Mouse (Mus musculus): ENCODE results near the gene Ltk. TPM values are rescaled to one million over a fixed set of nuclear protein-coding genes. Genes with fewer than 3 reads are reported as not detected.

Gene Ltk
- total RNA-seq, 1 experiment from 2014 or later: not detected

GRCm38 (mm10) chr2:119767246-119767645, 7.0 kb upstream of the Ltk start:
- no peak for ATAC-seq (replicated peaks in 1 of 2; ENCODE audit: insufficient read depth in 1 of 2, low FRiP score in 2 of 2, low TSS enrichment in 1 of 2, low read depth in 1 of 2, poor library complexity in 2 of 2, severe bottlenecking in 2 of 2)

- ATAC-seq (replicated peaks in 1 of 2; ENCODE audit: insufficient read depth in 1 of 2, low FRiP score in 2 of 2, low TSS enrichment in 1 of 2, low read depth in 1 of 2, poor library complexity in 2 of 2, severe bottlenecking in 2 of 2): no peak
These were observed 3.7 kb upstream of the Ltk start for GRCm38 (mm10) chr2:119763924-119764323.

- ATAC-seq (replicated peaks in 1 of 2; ENCODE audit: insufficient read depth in 1 of 2, low FRiP score in 2 of 2, low TSS enrichment in 1 of 2, low read depth in 1 of 2, poor library complexity in 2 of 2, severe bottlenecking in 2 of 2): no peak
These were observed 2.0 kb upstream of the Ltk start for GRCm38 (mm10) chr2:119762276-119762675.

- ATAC-seq (replicated peaks in 1 of 2; ENCODE audit: insufficient read depth in 1 of 2, low FRiP score in 2 of 2, low TSS enrichment in 1 of 2, low read depth in 1 of 2, poor library complexity in 2 of 2, severe bottlenecking in 2 of 2): peak; percentile 18 to 46; a peak in 2 of 4 replicates
These were observed 1.1 kb downstream of the Ltk start for GRCm38 (mm10) chr2:119758844-119759835.

GRCm38 (mm10) chr2:119758101-119758843, 2.0 kb downstream of the Ltk start:
- ATAC-seq (replicated peaks in 1 of 2; ENCODE audit: insufficient read depth in 1 of 2, low FRiP score in 2 of 2, low TSS enrichment in 1 of 2, low read depth in 1 of 2, poor library complexity in 2 of 2, severe bottlenecking in 2 of 2): peak in 1 of 2 experiments; percentile 11; a peak in 1 of 4 replicates

GRCm38 (mm10) chr2:119757601-119758100, 2.6 kb downstream of the Ltk start:
- ATAC-seq (replicated peaks in 1 of 2; ENCODE audit: insufficient read depth in 1 of 2, low FRiP score in 2 of 2, low TSS enrichment in 1 of 2, low read depth in 1 of 2, poor library complexity in 2 of 2, severe bottlenecking in 2 of 2): no peak

- ATAC-seq (replicated peaks in 1 of 2; ENCODE audit: insufficient read depth in 1 of 2, low FRiP score in 2 of 2, low TSS enrichment in 1 of 2, low read depth in 1 of 2, poor library complexity in 2 of 2, severe bottlenecking in 2 of 2): no peak
These were observed 11.0 kb downstream of the Ltk start for GRCm38 (mm10) chr2:119749260-119749659.

- ATAC-seq (replicated peaks in 1 of 2; ENCODE audit: insufficient read depth in 1 of 2, low FRiP score in 2 of 2, low TSS enrichment in 1 of 2, low read depth in 1 of 2, poor library complexity in 2 of 2, severe bottlenecking in 2 of 2): no peak
These were observed 12.7 kb downstream of the Ltk start for GRCm38 (mm10) chr2:119747554-119747953.

GRCm38 (mm10) chr2:119745281-119745680, 14.9 kb downstream of the Ltk start:
- peak in 1 of 2 experiments; percentile 43; a peak in 1 of 4 replicates for ATAC-seq (replicated peaks in 1 of 2; ENCODE audit: insufficient read depth in 1 of 2, low FRiP score in 2 of 2, low TSS enrichment in 1 of 2, low read depth in 1 of 2, poor library complexity in 2 of 2, severe bottlenecking in 2 of 2)

- ATAC-seq (replicated peaks in 1 of 2; ENCODE audit: insufficient read depth in 1 of 2, low FRiP score in 2 of 2, low TSS enrichment in 1 of 2, low read depth in 1 of 2, poor library complexity in 2 of 2, severe bottlenecking in 2 of 2): no peak
These were observed 15.8 kb downstream of the Ltk start for GRCm38 (mm10) chr2:119744163-119745111.

- no peak for ATAC-seq (replicated peaks in 1 of 2; ENCODE audit: insufficient read depth in 1 of 2, low FRiP score in 2 of 2, low TSS enrichment in 1 of 2, low read depth in 1 of 2, poor library complexity in 2 of 2, severe bottlenecking in 2 of 2)
These were observed 16.4 kb downstream of the Ltk start for GRCm38 (mm10) chr2:119743808-119744162.

GRCm38 (mm10) chr2:119743176-119743807, 16.9 kb downstream of the Ltk start:
- ATAC-seq (replicated peaks in 1 of 2; ENCODE audit: insufficient read depth in 1 of 2, low FRiP score in 2 of 2, low TSS enrichment in 1 of 2, low read depth in 1 of 2, poor library complexity in 2 of 2, severe bottlenecking in 2 of 2): no peak

GRCm38 (mm10) chr2:119742461-119743175, 17.6 kb downstream of the Ltk start:
- ATAC-seq (replicated peaks in 1 of 2; ENCODE audit: insufficient read depth in 1 of 2, low FRiP score in 2 of 2, low TSS enrichment in 1 of 2, low read depth in 1 of 2, poor library complexity in 2 of 2, severe bottlenecking in 2 of 2): 0 out of 4 replicates have a peak, but pooled peaks of 1 of the 2 experiments have one; percentile 1

GRCm38 (mm10) chr2:119741581-119742411, 18.4 kb downstream of the Ltk start, which contains the start of gene Itpka:
Itpka (plus strand) TSS chr2:119742337.
- ATAC-seq (replicated peaks in 1 of 2; ENCODE audit: insufficient read depth in 1 of 2, low FRiP score in 2 of 2, low TSS enrichment in 1 of 2, low read depth in 1 of 2, poor library complexity in 2 of 2, severe bottlenecking in 2 of 2): peak; percentile 30 to 50; a peak in 3 of 4 replicates

- ATAC-seq (replicated peaks in 1 of 2; ENCODE audit: insufficient read depth in 1 of 2, low FRiP score in 2 of 2, low TSS enrichment in 1 of 2, low read depth in 1 of 2, poor library complexity in 2 of 2, severe bottlenecking in 2 of 2): 0 out of 4 replicates have a peak, but pooled peaks of 1 of the 2 experiments have one; percentile 8
These were observed 19.7 kb downstream of the Ltk start for GRCm38 (mm10) chr2:119740567-119740966.

Data from hematopoietic stem cell, adult 5-6 weeks (primary cell).